Mouse (Mus musculus) hindbrain, embryonic 13.5 days (tissue): Measurements from ENCODE around the gene Atp4a. TPM values are rescaled to one million over a fixed set of nuclear protein-coding genes. Genes with fewer than 3 reads are reported as not detected.
A peak's percentile ranks its signal among the peaks of the same experiment; 100 is the strongest.

ENCODE experiments used
- ATAC-seq: fragments of 200-750 bp; cut with Nextera tagmentation; 2 replicates; pipeline ENCODE4 v1.8.0; 2017; ENCODE audit warnings: moderate TSS enrichment; ENCODE audit not compliant: low FRiP score
- H3K27ac ChIP-seq: fragments of 300-500 bp; sonication (generic); 2 replicates; pipeline ENCODE4 v1.5.1; 2015; ENCODE audit warnings: inconsistent platforms, mild to moderate bottlenecking, moderate library complexity
- H3K27me3 ChIP-seq: fragments of 300-500 bp; sonication (generic); 2 replicates; pipeline ENCODE4 v1.6.1; 2015; ENCODE audit warnings: mild to moderate bottlenecking, inconsistent platforms
- H3K36me3 ChIP-seq: fragments of 300-500 bp; sonication (generic); 2 replicates; pipeline ENCODE4 v1.6.1; 2015; ENCODE audit warnings: mild to moderate bottlenecking, inconsistent platforms
- H3K4me1 ChIP-seq: fragments of 300-500 bp; sonication (generic); replicated peaks from 2 replicates; pipeline ENCODE4 v1.6.1; 2015; ENCODE audit warnings: inconsistent platforms
- H3K4me2 ChIP-seq: fragments of 300-500 bp; sonication (generic); 2 replicates; pipeline ENCODE4 v1.6.1; 2015; ENCODE audit warnings: inconsistent platforms, mild to moderate bottlenecking, moderate library complexity
- H3K4me3 ChIP-seq: fragments of 300-500 bp; sonication (generic); 2 replicates; pipeline ENCODE4 v1.5.1; 2015; ENCODE audit warnings: mild to moderate bottlenecking, inconsistent platforms
- H3K9ac ChIP-seq: fragments of 300-500 bp; sonication (generic); 2 replicates; pipeline ENCODE4 v1.6.1; 2015; ENCODE audit warnings: mild to moderate bottlenecking, inconsistent platforms
- H3K9me3 ChIP-seq: fragments of 300-500 bp; sonication (generic); 2 replicates; pipeline ENCODE4 v1.6.1; 2016; ENCODE audit warnings: inconsistent platforms
- WGBS: fragments of 180-500 bp; shearing (Covaris S2); methylation state at CpG from one replicate; pipeline ENCODE4 v1.1.7; 2015; 5-methylcytosine and 5-hydroxymethylcytosine counted together
- polyA plus RNA-seq: library from polyadenylated mRNA; unstranded; fragments of >200 nt; fragmentation: Nextera tagmentation; extraction: Ambion mirVana; gene quantifications from 2 replicates; pipeline ENCODE4 v1.2.1, GENCODE M21; 2015

Gene Atp4a
- polyA plus RNA-seq: 1.2 and 1.6 TPM in 2 replicates

- Histone ChIP-seq H3K36me3 (no peaks in the 10 kb centered on the region), H3K4me3 (no peak within 1 kb of the TSS), H3K9me3 (no peaks in the 10 kb centered on the region), H3K27ac (no peak within 1 kb of the TSS), H3K4me1 (peaks cover 1% of the 10 kb centered on the region), H3K27me3 (peaks cover 33% of the 10 kb centered on the region), H3K9ac (no peak within 1 kb of the TSS), H3K4me2 (no peak within 1 kb of the TSS)
- 84% methylated on average over 3 of the region's 3 CpGs for WGBS
- ATAC-seq: no peak
Measured at GRCm38 (mm10) chr7:30711942-30712341, at the start of gene Atp4a. Gene Atp4a (plus strand): TSS chr7:30712209.

GRCm38 (mm10) chr7:30664529-30665200, 47.3 kb upstream of the Atp4a start, which contains the start of gene Haus5:
Gene Haus5 (minus strand): TSS chr7:30664994.
- WGBS: 1% methylated on average over 34 of the region's 34 CpGs
- H3K9ac ChIP-seq: peak within 1 kb of the TSS; percentile 74
- peak within 1 kb of the TSS; percentile 63 for H3K4me3 ChIP-seq
- no peaks in the 10 kb centered on the region for H3K9me3 ChIP-seq
- peak within 1 kb of the TSS; percentile 84 for H3K27ac ChIP-seq
- peak within 1 kb of the TSS; percentile 78 for H3K4me2 ChIP-seq
- peaks cover 4% of the 10 kb centered on the region; the same call in 1 of the 2 replicates for H3K27me3 ChIP-seq
- peak; percentile 96 for ATAC-seq
- H3K4me1 ChIP-seq: peaks cover 14% of the 10 kb centered on the region
- peaks cover 20% of the 10 kb centered on the region for H3K36me3 ChIP-seq

GRCm38 (mm10) chr7:30665321-30665720, 46.7 kb upstream of the Atp4a start:
- peak overlapping the region; percentile 63 for H3K4me3 ChIP-seq
- peak overlapping the region; percentile 78 for H3K4me2 ChIP-seq
- WGBS: 4% methylated on average over 11 of the region's 11 CpGs
- peak overlapping the region; percentile 74 for H3K9ac ChIP-seq
- peak overlapping the region; percentile 84 for H3K27ac ChIP-seq
- H3K36me3 ChIP-seq: peaks cover 14% of the 10 kb centered on the region
- H3K9me3 ChIP-seq: no peaks in the 10 kb centered on the region
- peaks cover 4% of the 10 kb centered on the region; the same call in 1 of the 2 replicates for H3K27me3 ChIP-seq
- peaks cover 14% of the 10 kb centered on the region for H3K4me1 ChIP-seq
- ATAC-seq: peak; percentile 74

DNA sequence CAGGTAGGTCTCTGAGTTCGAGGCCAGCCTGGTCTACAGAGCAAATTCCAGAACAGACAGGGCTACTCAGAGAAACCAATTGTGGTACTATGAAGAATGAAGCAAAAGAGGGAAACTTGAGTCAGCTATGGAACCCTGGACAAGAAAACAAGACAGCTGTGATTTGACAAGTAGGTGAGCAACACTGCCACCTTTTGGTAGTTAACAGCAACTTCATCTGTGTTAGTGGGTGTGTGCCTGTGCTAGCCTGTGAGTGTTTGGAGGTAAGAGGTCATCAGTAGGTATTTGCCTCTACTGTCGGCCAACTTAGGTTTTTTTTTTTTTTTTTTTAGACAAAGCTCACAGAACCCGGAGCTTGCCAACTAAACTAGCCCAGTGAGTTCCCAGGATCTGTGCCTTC, 42.8 kb upstream of the Atp4a start:
- WGBS: 41% methylated on average over 3 of the region's 3 CpGs
- H3K36me3 ChIP-seq: no peaks in the 10 kb centered on the region
- H3K4me2 ChIP-seq: no peak overlapping the region
- no peak overlapping the region for H3K4me3 ChIP-seq
- H3K4me1 ChIP-seq: peaks cover 11% of the 10 kb centered on the region
- no peak overlapping the region for H3K9ac ChIP-seq
- no peak for ATAC-seq
- no peaks in the 10 kb centered on the region for H3K9me3 ChIP-seq
- H3K27me3 ChIP-seq: peaks cover 4% of the 10 kb centered on the region; the same call in 1 of the 2 replicates
- no peak overlapping the region for H3K27ac ChIP-seq

- no peaks in the 10 kb centered on the region for H3K4me1 ChIP-seq
- H3K9me3 ChIP-seq: no peaks in the 10 kb centered on the region
- no peak within 1 kb of the TSS for H3K27ac ChIP-seq
- no peak for ATAC-seq
- H3K9ac ChIP-seq: no peak within 1 kb of the TSS
- WGBS: 76% methylated on average over 9 of the region's 9 CpGs
- peaks cover 8% of the 10 kb centered on the region; the same call in 1 of the 2 replicates for H3K27me3 ChIP-seq
- H3K4me2 ChIP-seq: no peak within 1 kb of the TSS
- no peak within 1 kb of the TSS for H3K4me3 ChIP-seq
- H3K36me3 ChIP-seq: no peaks in the 10 kb centered on the region
Measured at GRCm38 (mm10) chr7:30671480-30671879, 40.5 kb upstream of the Atp4a start, which contains the start of gene Pmis2. Gene Pmis2 (minus strand): TSS chr7:30671605.

GRCm38 (mm10) chr7:30678263-30678975, 33.6 kb upstream of the Atp4a start:
- 72% methylated on average over 5 of the region's 5 CpGs for WGBS
- no peak overlapping the region for H3K9ac ChIP-seq
- no peak overlapping the region for H3K4me2 ChIP-seq

GRCm38 (mm10) chr7:30681897-30682296, 30.1 kb upstream of the Atp4a start:
- H3K9me3 ChIP-seq: no peaks in the 10 kb centered on the region
- H3K27ac ChIP-seq: no peak overlapping the region
- no peaks in the 10 kb centered on the region for H3K36me3 ChIP-seq
- no peaks in the 10 kb centered on the region for H3K4me1 ChIP-seq
- no peak for ATAC-seq
- H3K4me3 ChIP-seq: no peak overlapping the region
- WGBS: 73% methylated on average over 5 of the region's 5 CpGs
- H3K9ac ChIP-seq: no peak overlapping the region
- H3K27me3 ChIP-seq: peaks cover 12% of the 10 kb centered on the region
- H3K4me2 ChIP-seq: no peak overlapping the region

More at GRCm38 (mm10) chr7:30678263-30678975, 33.6 kb upstream of the Atp4a start:
- Histone ChIP-seq H3K27ac (no peak overlapping the region), H3K4me1 (no peaks in the 10 kb centered on the region), H3K9me3 (no peaks in the 10 kb centered on the region), H3K36me3 (no peaks in the 10 kb centered on the region), H3K4me3 (no peak overlapping the region), H3K27me3 (peaks cover 11% of the 10 kb centered on the region)
- no peak for ATAC-seq

DNA sequence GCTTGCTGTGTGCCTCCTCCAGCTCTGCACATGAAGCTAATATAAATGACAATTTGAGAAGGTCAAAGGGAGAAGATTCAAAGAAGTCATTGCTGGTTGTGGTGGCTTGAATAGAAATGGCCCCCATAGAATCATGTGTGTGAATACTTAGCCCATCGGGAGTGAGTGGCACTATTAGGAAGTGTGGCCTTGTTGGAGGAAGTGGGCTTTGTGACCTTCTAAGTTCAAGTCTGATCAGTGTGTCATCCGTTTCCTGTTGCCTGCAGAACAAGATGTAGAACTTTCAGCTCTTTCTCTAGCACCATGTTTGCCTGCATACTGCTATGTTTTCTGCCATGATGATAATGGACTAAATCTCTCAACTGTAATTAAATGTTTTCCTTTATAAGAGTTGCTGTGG, 28.6 kb upstream of the Atp4a start:
- no peak overlapping the region for H3K27ac ChIP-seq

GRCm38 (mm10) chr7:30688325-30688724, 23.7 kb upstream of the Atp4a start:
- 71% methylated on average over 6 of the region's 6 CpGs for WGBS
- no peak for ATAC-seq

More for the DNA sequence above, 28.6 kb upstream of the Atp4a start:
- Histone ChIP-seq H3K4me1 (no peaks in the 10 kb centered on the region), H3K4me3 (no peak overlapping the region), H3K36me3 (no peaks in the 10 kb centered on the region), H3K27me3 (peaks cover 27% of the 10 kb centered on the region), H3K9me3 (no peaks in the 10 kb centered on the region), H3K9ac (no peak overlapping the region), H3K4me2 (no peak overlapping the region)
- ATAC-seq: no peak
- WGBS: 86% methylated on average over 2 of the region's 2 CpGs

GRCm38 (mm10) chr7:30698101-30698500, 13.9 kb upstream of the Atp4a start:
- Histone ChIP-seq H3K27ac (no peak overlapping the region), H3K9ac (no peak overlapping the region), H3K36me3 (no peaks in the 10 kb centered on the region), H3K4me1 (no peaks in the 10 kb centered on the region), H3K4me3 (no peak overlapping the region), H3K27me3 (no peaks in the 10 kb centered on the region), H3K9me3 (no peaks in the 10 kb centered on the region), H3K4me2 (no peak overlapping the region)
- ATAC-seq: no peak
- 71% methylated on average over 5 of the region's 5 CpGs for WGBS

More at GRCm38 (mm10) chr7:30688325-30688724, 23.7 kb upstream of the Atp4a start:
- H3K4me3 ChIP-seq: no peak overlapping the region
- no peaks in the 10 kb centered on the region for H3K9me3 ChIP-seq
- no peak overlapping the region for H3K4me2 ChIP-seq
- H3K36me3 ChIP-seq: no peaks in the 10 kb centered on the region
- no peaks in the 10 kb centered on the region for H3K4me1 ChIP-seq
- no peak overlapping the region for H3K27ac ChIP-seq
- no peak overlapping the region for H3K9ac ChIP-seq
- peaks cover 26% of the 10 kb centered on the region for H3K27me3 ChIP-seq

DNA sequence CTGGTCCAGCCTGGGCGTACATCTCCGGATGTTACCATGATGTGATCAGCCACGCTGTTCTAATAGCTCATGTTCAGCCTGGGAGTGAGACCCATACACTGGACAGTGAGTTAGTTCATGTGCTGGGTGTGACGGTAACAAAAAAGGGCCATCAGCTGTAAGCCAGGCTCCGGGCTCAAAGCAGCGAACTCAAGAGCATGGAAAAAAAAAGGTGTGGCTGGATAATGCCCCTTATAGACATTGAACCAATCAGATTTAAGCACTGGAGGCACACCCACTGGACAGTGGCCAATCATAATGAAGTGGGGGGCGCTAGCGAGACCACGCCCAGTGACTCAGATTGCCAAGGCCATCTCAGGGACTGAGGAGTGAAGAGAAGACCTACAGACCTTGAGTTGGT, 13.4 kb upstream of the Atp4a start, which contains the start of gene 2200002J24Rik:
Gene 2200002J24Rik, plus strand, starts transcription at position 338 of the 400 bp plus-strand sequence.
- no peaks in the 10 kb centered on the region for H3K4me1 ChIP-seq
- ATAC-seq: no peak
- WGBS: 40% methylated on average over 9 of the region's 9 CpGs
- no peaks in the 10 kb centered on the region for H3K36me3 ChIP-seq
- H3K27ac ChIP-seq: no peak within 1 kb of the TSS
- H3K4me2 ChIP-seq: no peak within 1 kb of the TSS
- H3K9me3 ChIP-seq: no peaks in the 10 kb centered on the region
- H3K27me3 ChIP-seq: no peaks in the 10 kb centered on the region
- H3K9ac ChIP-seq: no peak within 1 kb of the TSS
- no peak within 1 kb of the TSS for H3K4me3 ChIP-seq

DNA sequence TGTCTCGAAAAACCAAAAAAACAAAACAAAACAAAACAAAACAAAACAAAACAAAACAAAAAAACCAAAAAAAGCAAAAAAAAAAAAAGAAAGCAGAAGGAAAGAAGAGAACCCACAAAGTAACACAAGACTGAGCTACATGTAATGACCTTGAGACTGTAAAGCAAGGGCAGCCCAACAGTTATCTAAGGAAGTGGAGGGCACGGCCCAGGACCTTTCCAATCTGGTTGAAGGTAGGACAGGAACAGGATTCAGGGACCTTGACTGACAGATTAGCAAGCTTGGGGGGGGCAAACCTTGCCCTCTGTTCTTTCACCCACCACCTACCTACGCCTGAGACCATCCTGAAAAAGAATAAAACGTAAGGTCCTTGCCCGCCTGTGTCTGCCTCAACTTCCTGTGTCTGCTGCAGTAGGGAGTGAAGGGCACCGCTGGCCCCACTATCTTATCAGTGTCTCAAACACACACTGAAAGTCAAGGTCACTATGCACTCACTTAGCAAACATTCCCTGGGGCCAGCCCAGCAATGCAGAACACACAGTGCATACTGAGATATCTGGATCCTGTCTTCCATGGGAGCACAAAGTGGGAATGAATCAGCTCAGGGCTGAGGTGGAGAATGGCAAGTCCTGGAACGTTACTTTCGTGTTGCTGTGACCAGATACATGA, 5.7 kb upstream of the Atp4a start:
- WGBS: 82% methylated on average over 8 of the region's 8 CpGs
- H3K27ac ChIP-seq: no peak overlapping the region
- no peak for ATAC-seq

More for the DNA sequence above, 5.7 kb upstream of the Atp4a start:
- 0 out of 2 replicates have a peak, but pooled peaks cover 6% of the 10 kb centered on the region for H3K27me3 ChIP-seq
- H3K9ac ChIP-seq: no peak overlapping the region
- H3K4me2 ChIP-seq: no peak overlapping the region
- no peaks in the 10 kb centered on the region for H3K9me3 ChIP-seq
- no peaks in the 10 kb centered on the region for H3K36me3 ChIP-seq
- H3K4me3 ChIP-seq: no peak overlapping the region
- no peaks in the 10 kb centered on the region for H3K4me1 ChIP-seq
